Mouse (Mus musculus): ENCODE data around the gene Ccdc137.

DNA sequence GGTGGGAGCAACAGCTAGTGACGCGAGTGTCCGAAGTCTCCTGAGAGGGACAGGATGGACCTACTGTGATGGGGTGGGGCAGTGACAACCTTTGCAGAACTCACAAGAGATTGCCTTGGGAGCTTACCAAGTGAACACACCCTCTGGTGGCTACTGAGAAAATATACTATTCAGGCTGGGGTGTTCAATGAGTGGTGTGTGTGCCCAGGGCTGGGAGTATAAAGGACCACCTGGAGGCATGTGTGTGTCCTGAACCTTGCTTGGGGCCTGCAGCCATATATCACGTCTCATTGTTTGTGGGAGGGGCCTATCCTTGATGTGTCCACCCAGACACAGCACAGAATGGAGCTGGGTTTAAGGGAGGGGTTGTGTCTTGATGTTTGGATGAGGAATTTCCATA is 30.6 kb downstream of the Ccdc137 start:
- TF ChIP-seq POLR2A (IDR thresholded peaks at IDR 0.05; ENCODE audit: low read depth, low read length) (no peak), CTCF (IDR thresholded peaks at IDR 0.05; ENCODE audit: borderline replicate concordance, insufficient read depth, low read length) (no peak)

Data from embryonic fibroblast, embryonic 13.5 days (primary cell).